Mouse (Mus musculus) embryonic facial prominence, embryonic 10.5 days (tissue): Measurements from ENCODE around the gene Tmem201. TPM values are rescaled to one million over a fixed set of nuclear protein-coding genes. Genes with fewer than 3 reads are reported as not detected.

ENCODE experiments used
- polyA plus RNA-seq: library from polyadenylated mRNA; unstranded; fragments of >200 nt; fragmentation: Nextera tagmentation; extraction: Ambion mirVana; gene quantifications from 2 replicates; pipeline ENCODE4 v1.2.1, GENCODE M21; 2016

Gene Tmem201
- polyA plus RNA-seq, 1 experiment from 2014 or later, result 46.7 TPM

Other genes with a start within 250 kb of the Tmem201 start
- gene Ctnnbip1, start 219.8 kb downstream of the Tmem201 start, polyA plus RNA-seq, result 67.5 TPM in 2 replicates
- 39.6 and 44.2 TPM in 2 replicates for gene Clstn1, start 151.6 kb downstream of the Tmem201 start, polyA plus RNA-seq
- 6.1 and 6.3 TPM in 2 replicates for gene Pik3cd, start 35.5 kb downstream of the Tmem201 start, polyA plus RNA-seq
- gene Slc25a33, start 36.2 kb upstream of the Tmem201 start, polyA plus RNA-seq, result 17.6 and 18.7 TPM in 2 replicates
- 16.7 and 21.4 TPM in 2 replicates for gene Spsb1, start 217.0 kb upstream of the Tmem201 start, polyA plus RNA-seq